Mouse (Mus musculus): ENCODE measurements around the gene Zfp57. TPM values are rescaled to one million over a fixed set of nuclear protein-coding genes. Genes with fewer than 3 reads are reported as not detected.
A peak's percentile ranks its signal among the peaks of the same experiment; 100 is the strongest.

Gene Zfp57
- polyA plus RNA-seq, 1 experiment = not detected

DNA sequence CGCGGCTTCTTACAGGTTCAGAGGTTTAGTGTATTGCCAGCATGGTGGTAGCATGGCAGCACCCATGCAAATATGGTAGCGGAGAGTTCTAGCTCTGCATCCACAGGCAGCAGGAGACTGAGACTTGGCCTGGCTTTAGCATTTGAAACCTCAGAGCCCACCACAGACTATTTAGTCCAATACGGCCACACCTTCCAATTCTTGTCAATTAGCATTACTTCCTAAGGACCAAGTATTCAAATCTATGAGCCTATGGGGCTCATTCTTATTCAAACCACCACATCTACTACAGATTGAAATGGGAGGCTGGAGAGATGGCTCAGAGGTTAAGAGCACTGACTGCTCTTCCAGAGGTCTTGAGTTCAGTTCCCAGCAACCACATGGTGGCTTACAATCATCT, 26.5 kb downstream of the Zfp57 start:
- Histone ChIP-seq H3K9me3 (ENCODE audit: control insufficient read depth, low read length) (no peaks in the 10 kb centered on the region), H3K4me1 (ENCODE audit: control insufficient read depth) (peaks cover 6% of the 10 kb centered on the region), H3K27me3 (ENCODE audit: control insufficient read depth) (no peaks in the 10 kb centered on the region), H3K36me3 (ENCODE audit: control insufficient read depth) (no peaks in the 10 kb centered on the region), H3K4me3 (replicated peaks) (no peak overlapping the region)
- TF ChIP-seq TAL1 (IDR thresholded peaks at IDR 0.05; ENCODE audit: low read length) = no peak
- no peak for TF ChIP-seq GATA1 (IDR thresholded peaks at IDR 0.05; ENCODE audit: low read length)

DNA sequence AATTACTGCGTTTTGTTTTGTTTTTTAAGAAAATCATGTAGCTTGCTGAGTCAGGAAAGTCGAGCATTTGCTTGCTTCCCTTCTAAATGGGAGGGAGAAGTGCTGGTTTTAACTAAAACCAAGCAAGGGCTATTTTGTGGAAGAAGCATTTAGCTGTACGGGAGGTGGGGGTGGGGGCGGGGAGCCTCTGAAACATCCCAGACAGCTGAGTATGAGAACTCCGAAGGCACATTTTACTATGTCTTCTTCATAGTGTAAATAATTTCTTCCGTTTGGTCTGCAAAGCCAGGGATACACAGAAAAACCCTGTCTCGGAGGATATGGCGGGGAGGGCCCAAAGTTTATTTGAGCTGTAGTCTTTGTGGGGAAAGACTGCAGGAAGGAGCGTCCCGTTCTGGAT, 27.2 kb downstream of the Zfp57 start:
- no peaks in the 10 kb centered on the region for H3K36me3 ChIP-seq (ENCODE audit: control insufficient read depth)
- peak overlapping the region; percentile 57 for H3K4me3 ChIP-seq (replicated peaks)
- TF ChIP-seq TAL1 (IDR thresholded peaks at IDR 0.05; ENCODE audit: low read length) = no peak
- no peak for TF ChIP-seq GATA1 (IDR thresholded peaks at IDR 0.05; ENCODE audit: low read length)
- H3K27me3 ChIP-seq (ENCODE audit: control insufficient read depth) = no peaks in the 10 kb centered on the region
- no peaks in the 10 kb centered on the region for H3K9me3 ChIP-seq (ENCODE audit: control insufficient read depth, low read length)
- peaks cover 6% of the 10 kb centered on the region for H3K4me1 ChIP-seq (ENCODE audit: control insufficient read depth)

GRCm38 (mm10) chr17:37028683-37029120, 27.7 kb downstream of the Zfp57 start:
- no peaks in the 10 kb centered on the region for H3K36me3 ChIP-seq (ENCODE audit: control insufficient read depth)
- H3K4me3 ChIP-seq (replicated peaks) = peak overlapping the region; percentile 57
- H3K9me3 ChIP-seq (ENCODE audit: control insufficient read depth, low read length) = no peaks in the 10 kb centered on the region
- peaks cover 6% of the 10 kb centered on the region for H3K4me1 ChIP-seq (ENCODE audit: control insufficient read depth)
- no peaks in the 10 kb centered on the region for H3K27me3 ChIP-seq (ENCODE audit: control insufficient read depth)
- TF ChIP-seq TAL1 (IDR thresholded peaks at IDR 0.05; ENCODE audit: low read length) = no peak
- TF ChIP-seq GATA1 (IDR thresholded peaks at IDR 0.05; ENCODE audit: low read length) = no peak

- Histone ChIP-seq H3K4me1 (ENCODE audit: control insufficient read depth) (peaks cover 6% of the 10 kb centered on the region), H3K4me3 (replicated peaks) (no peak overlapping the region), H3K27me3 (ENCODE audit: control insufficient read depth) (no peaks in the 10 kb centered on the region), H3K36me3 (ENCODE audit: control insufficient read depth) (no peaks in the 10 kb centered on the region), H3K9me3 (ENCODE audit: control insufficient read depth, low read length) (no peaks in the 10 kb centered on the region)
- TF ChIP-seq TAL1 (IDR thresholded peaks at IDR 0.05; ENCODE audit: low read length) (no peak), GATA1 (IDR thresholded peaks at IDR 0.05; ENCODE audit: low read length) (no peak)
Measured at GRCm38 (mm10) chr17:37029162-37029561, 28.2 kb downstream of the Zfp57 start.

DNA sequence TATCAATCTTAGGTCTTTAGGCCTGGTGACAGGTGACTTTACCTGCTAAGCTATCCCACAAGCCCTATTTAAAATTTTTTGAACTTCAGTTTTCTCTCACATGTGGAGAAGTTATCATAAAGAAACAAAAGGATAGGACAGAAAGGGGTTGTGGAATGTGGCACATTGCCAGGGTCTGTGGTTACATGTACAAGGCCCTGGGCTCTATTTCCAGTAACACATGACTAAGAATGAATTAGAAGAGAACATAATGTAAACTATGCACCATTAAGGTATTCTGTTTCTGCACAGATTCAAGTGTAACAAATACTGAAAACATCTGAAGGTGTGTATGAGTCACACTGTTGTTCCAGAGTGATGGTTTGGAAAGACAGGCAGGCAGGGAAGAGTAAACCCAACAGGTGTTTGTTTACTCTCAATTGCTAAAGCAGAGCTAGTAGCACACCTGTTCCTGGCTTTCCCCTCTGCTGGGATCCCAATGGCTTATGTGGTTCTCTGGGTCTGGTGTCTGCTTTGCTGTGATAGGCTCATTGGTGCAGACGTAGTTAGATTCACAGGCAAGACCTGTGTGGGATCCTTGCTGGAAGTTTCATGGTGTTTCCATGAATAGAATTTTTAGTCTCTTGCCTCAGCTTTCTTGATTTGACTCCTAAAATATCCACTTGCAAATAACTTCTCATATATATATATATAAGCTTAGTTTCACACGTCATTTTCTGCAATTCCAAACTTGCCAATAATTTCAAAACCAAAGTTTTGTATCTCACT, 38.3 kb downstream of the Zfp57 start:
- H3K4me1 ChIP-seq (ENCODE audit: control insufficient read depth) = no peaks in the 10 kb centered on the region
- TF ChIP-seq GATA1 (IDR thresholded peaks at IDR 0.05; ENCODE audit: low read length) = no peak
- no peak for TF ChIP-seq TAL1 (IDR thresholded peaks at IDR 0.05; ENCODE audit: low read length)
- H3K27me3 ChIP-seq (ENCODE audit: control insufficient read depth) = peaks cover 9% of the 10 kb centered on the region
- no peaks in the 10 kb centered on the region for H3K9me3 ChIP-seq (ENCODE audit: control insufficient read depth, low read length)
- H3K4me3 ChIP-seq (replicated peaks) = no peak overlapping the region
- no peaks in the 10 kb centered on the region for H3K36me3 ChIP-seq (ENCODE audit: control insufficient read depth)

- Histone ChIP-seq H3K4me1 (ENCODE audit: control insufficient read depth) (peaks cover 4% of the 10 kb centered on the region), H3K4me3 (replicated peaks) (no peak overlapping the region), H3K9me3 (ENCODE audit: control insufficient read depth, low read length) (peaks cover 2% of the 10 kb centered on the region; the same call in 1 of the 2 replicates), H3K36me3 (ENCODE audit: control insufficient read depth) (no peaks in the 10 kb centered on the region), H3K27me3 (ENCODE audit: control insufficient read depth) (peaks cover 63% of the 10 kb centered on the region)
- TF ChIP-seq TAL1 (IDR thresholded peaks at IDR 0.05; ENCODE audit: low read length) (no peak), GATA1 (IDR thresholded peaks at IDR 0.05; ENCODE audit: low read length) (no peak)
Measured at GRCm38 (mm10) chr17:37044651-37045244, 43.8 kb downstream of the Zfp57 start.

- peaks cover 4% of the 10 kb centered on the region for H3K4me1 ChIP-seq (ENCODE audit: control insufficient read depth)
- peak within 1 kb of the TSS; percentile 42 for H3K4me3 ChIP-seq (replicated peaks)
- peaks cover 73% of the 10 kb centered on the region for H3K27me3 ChIP-seq (ENCODE audit: control insufficient read depth)
- TF ChIP-seq TAL1 (IDR thresholded peaks at IDR 0.05; ENCODE audit: low read length) = no peak
- TF ChIP-seq GATA1 (IDR thresholded peaks at IDR 0.05; ENCODE audit: low read length) = no peak
- H3K36me3 ChIP-seq (ENCODE audit: control insufficient read depth) = no peaks in the 10 kb centered on the region
- peaks cover 2% of the 10 kb centered on the region; the same call in 1 of the 2 replicates for H3K9me3 ChIP-seq (ENCODE audit: control insufficient read depth, low read length)
Measured at GRCm38 (mm10) chr17:37045611-37046311, 44.8 kb downstream of the Zfp57 start, which contains the start of gene Gabbr1. Gene Gabbr1, plus strand, starts transcription at chr17:37045966.

- Histone ChIP-seq H3K36me3 (ENCODE audit: control insufficient read depth) (no peaks in the 10 kb centered on the region), H3K4me3 (replicated peaks) (peak overlapping the region; percentile 42), H3K9me3 (ENCODE audit: control insufficient read depth, low read length) (peaks cover 2% of the 10 kb centered on the region; the same call in 1 of the 2 replicates), H3K4me1 (ENCODE audit: control insufficient read depth) (peaks cover 4% of the 10 kb centered on the region), H3K27me3 (ENCODE audit: control insufficient read depth) (peaks cover 81% of the 10 kb centered on the region)
- TF ChIP-seq TAL1 (IDR thresholded peaks at IDR 0.05; ENCODE audit: low read length) = no peak
- no peak for TF ChIP-seq GATA1 (IDR thresholded peaks at IDR 0.05; ENCODE audit: low read length)
Measured at GRCm38 (mm10) chr17:37046312-37047112, 45.5 kb downstream of the Zfp57 start.

Data from erythroblast, embryonic 14.5 days (primary cell).